Mouse (Mus musculus): ENCODE measurements around the gene Vwc2l. TPM values are rescaled to one million over a fixed set of nuclear protein-coding genes. Genes with fewer than 3 reads are reported as not detected.

Gene Vwc2l
- polyA plus RNA-seq, 1 experiment from 2014 or later, result 0.16 TPM

- Histone ChIP-seq H3K27ac (replicated peaks) (no peak overlapping the region), H3K27me3 (replicated peaks; ENCODE audit: low read depth, poor library complexity, severe bottlenecking) (no peaks in the 10 kb centered on the region), H3K36me3 (replicated peaks) (no peaks in the 10 kb centered on the region), H3K4me1 (no peaks in the 10 kb centered on the region), H3K9me3 (no peaks in the 10 kb centered on the region), H3K4me3 (no peak overlapping the region)
- 82% methylated on average over 12 of the region's 12 CpGs for WGBS
- no peak for DNase-seq (ENCODE audit: low spot score)
Observed at GRCm38 (mm10) chr1:70851633-70852390, 126.3 kb downstream of the Vwc2l start.

- no peaks in the 10 kb centered on the region for H3K36me3 ChIP-seq (replicated peaks)
- H3K4me1 ChIP-seq, result no peaks in the 10 kb centered on the region
- no peaks in the 10 kb centered on the region for H3K27me3 ChIP-seq (replicated peaks; ENCODE audit: low read depth, poor library complexity, severe bottlenecking)
- DNase-seq (ENCODE audit: low spot score), result no peak
- H3K27ac ChIP-seq (replicated peaks), result no peak overlapping the region
- no peaks in the 10 kb centered on the region for H3K9me3 ChIP-seq
- 91% methylated on average over 11 of the region's 11 CpGs for WGBS
- no peak overlapping the region for H3K4me3 ChIP-seq
Observed at GRCm38 (mm10) chr1:70853446-70853845, 127.9 kb downstream of the Vwc2l start.

- no peaks in the 10 kb centered on the region for H3K27me3 ChIP-seq (replicated peaks; ENCODE audit: low read depth, poor library complexity, severe bottlenecking)
- H3K4me3 ChIP-seq, result no peak overlapping the region
- H3K9me3 ChIP-seq, result no peaks in the 10 kb centered on the region
- H3K4me1 ChIP-seq, result no peaks in the 10 kb centered on the region
- no peak overlapping the region for H3K27ac ChIP-seq (replicated peaks)
- DNase-seq (ENCODE audit: low spot score), result no peak
- WGBS, result 88% methylated on average over 5 of the region's 5 CpGs
- no peaks in the 10 kb centered on the region for H3K36me3 ChIP-seq (replicated peaks)
Observed at GRCm38 (mm10) chr1:70855912-70856311, 130.4 kb downstream of the Vwc2l start.

GRCm38 (mm10) chr1:70861672-70862071 lies 136.2 kb downstream of the Vwc2l start:
- H3K36me3 ChIP-seq (replicated peaks), result no peaks in the 10 kb centered on the region
- no peak for DNase-seq (ENCODE audit: low spot score)
- H3K27me3 ChIP-seq (replicated peaks; ENCODE audit: low read depth, poor library complexity, severe bottlenecking), result no peaks in the 10 kb centered on the region
- no peak overlapping the region for H3K27ac ChIP-seq (replicated peaks)
- no peaks in the 10 kb centered on the region for H3K4me1 ChIP-seq
- H3K9me3 ChIP-seq, result no peaks in the 10 kb centered on the region
- H3K4me3 ChIP-seq, result no peak overlapping the region
- WGBS, result 72% methylated on average over 2 of the region's 2 CpGs

- H3K4me3 ChIP-seq, result no peak overlapping the region
- no peak for DNase-seq (ENCODE audit: low spot score)
- no peaks in the 10 kb centered on the region for H3K4me1 ChIP-seq
- WGBS, result 79% methylated on average over 5 of the region's 5 CpGs
- no peaks in the 10 kb centered on the region for H3K27me3 ChIP-seq (replicated peaks; ENCODE audit: low read depth, poor library complexity, severe bottlenecking)
- no peak overlapping the region for H3K27ac ChIP-seq (replicated peaks)
- H3K9me3 ChIP-seq, result no peaks in the 10 kb centered on the region
- no peaks in the 10 kb centered on the region for H3K36me3 ChIP-seq (replicated peaks)
Observed at GRCm38 (mm10) chr1:70866137-70866536, 140.6 kb downstream of the Vwc2l start.

GRCm38 (mm10) chr1:70880496-70880895 lies 155.0 kb downstream of the Vwc2l start:
- Histone ChIP-seq H3K27ac (replicated peaks) (no peak overlapping the region), H3K4me3 (no peak overlapping the region), H3K4me1 (no peaks in the 10 kb centered on the region), H3K36me3 (replicated peaks) (no peaks in the 10 kb centered on the region), H3K9me3 (no peaks in the 10 kb centered on the region), H3K27me3 (replicated peaks; ENCODE audit: low read depth, poor library complexity, severe bottlenecking) (no peaks in the 10 kb centered on the region)
- no peak for DNase-seq (ENCODE audit: low spot score)
- WGBS, result 91% methylated on average over 2 of the region's 2 CpGs

GRCm38 (mm10) chr1:70881269-70881668 lies 155.8 kb downstream of the Vwc2l start:
- H3K27me3 ChIP-seq (replicated peaks; ENCODE audit: low read depth, poor library complexity, severe bottlenecking), result no peaks in the 10 kb centered on the region
- H3K4me1 ChIP-seq, result no peaks in the 10 kb centered on the region
- H3K9me3 ChIP-seq, result no peaks in the 10 kb centered on the region
- no peak for DNase-seq (ENCODE audit: low spot score)
- 82% methylated on average over 3 of the region's 3 CpGs for WGBS
- H3K36me3 ChIP-seq (replicated peaks), result no peaks in the 10 kb centered on the region
- H3K27ac ChIP-seq (replicated peaks), result no peak overlapping the region
- H3K4me3 ChIP-seq, result no peak overlapping the region

- no peak overlapping the region for H3K27ac ChIP-seq (replicated peaks)
- H3K36me3 ChIP-seq (replicated peaks), result no peaks in the 10 kb centered on the region
- no peaks in the 10 kb centered on the region for H3K4me1 ChIP-seq
- no peaks in the 10 kb centered on the region for H3K9me3 ChIP-seq
- no peaks in the 10 kb centered on the region for H3K27me3 ChIP-seq (replicated peaks; ENCODE audit: low read depth, poor library complexity, severe bottlenecking)
- DNase-seq (ENCODE audit: low spot score), result no peak
- 81% methylated on average over 4 of the region's 4 CpGs for WGBS
- no peak overlapping the region for H3K4me3 ChIP-seq
Observed at GRCm38 (mm10) chr1:70884156-70884555, 158.6 kb downstream of the Vwc2l start.

GRCm38 (mm10) chr1:70902311-70902710 lies 176.8 kb downstream of the Vwc2l start:
- Histone ChIP-seq H3K27ac (replicated peaks) (no peak overlapping the region), H3K36me3 (replicated peaks) (no peaks in the 10 kb centered on the region), H3K4me3 (no peak overlapping the region), H3K9me3 (no peaks in the 10 kb centered on the region), H3K4me1 (no peaks in the 10 kb centered on the region), H3K27me3 (replicated peaks; ENCODE audit: low read depth, poor library complexity, severe bottlenecking) (no peaks in the 10 kb centered on the region)
- 77% methylated on average over 3 of the region's 3 CpGs for WGBS
- DNase-seq (ENCODE audit: low spot score), result no peak

- WGBS, result 96% methylated on average over 2 of the region's 2 CpGs
- Histone ChIP-seq H3K36me3 (replicated peaks) (no peaks in the 10 kb centered on the region), H3K9me3 (no peaks in the 10 kb centered on the region), H3K4me1 (no peaks in the 10 kb centered on the region), H3K4me3 (no peak overlapping the region), H3K27ac (replicated peaks) (no peak overlapping the region), H3K27me3 (replicated peaks; ENCODE audit: low read depth, poor library complexity, severe bottlenecking) (no peaks in the 10 kb centered on the region)
- no peak for DNase-seq (ENCODE audit: low spot score)
Observed at GRCm38 (mm10) chr1:70907366-70907765, 181.9 kb downstream of the Vwc2l start.

- 69% methylated on average over 4 of the region's 4 CpGs for WGBS
- Histone ChIP-seq H3K27ac (replicated peaks) (no peak overlapping the region), H3K27me3 (replicated peaks; ENCODE audit: low read depth, poor library complexity, severe bottlenecking) (no peaks in the 10 kb centered on the region), H3K4me3 (no peak overlapping the region), H3K4me1 (no peaks in the 10 kb centered on the region), H3K9me3 (no peaks in the 10 kb centered on the region), H3K36me3 (replicated peaks) (no peaks in the 10 kb centered on the region)
- DNase-seq (ENCODE audit: low spot score), result no peak
Observed at GRCm38 (mm10) chr1:70911235-70911634, 185.7 kb downstream of the Vwc2l start.

- WGBS, result 71% methylated on average over 9 of the region's 9 CpGs
- Histone ChIP-seq H3K9me3 (no peaks in the 10 kb centered on the region), H3K4me3 (no peak overlapping the region), H3K27ac (replicated peaks) (no peak overlapping the region), H3K27me3 (replicated peaks; ENCODE audit: low read depth, poor library complexity, severe bottlenecking) (no peaks in the 10 kb centered on the region), H3K4me1 (no peaks in the 10 kb centered on the region), H3K36me3 (replicated peaks) (no peaks in the 10 kb centered on the region)
- no peak for DNase-seq (ENCODE audit: low spot score)
Observed at GRCm38 (mm10) chr1:70913071-70913470, 187.6 kb downstream of the Vwc2l start.

- WGBS, result 85% methylated on average over 2 of the region's 2 CpGs
- no peaks in the 10 kb centered on the region for H3K4me1 ChIP-seq
- no peaks in the 10 kb centered on the region for H3K27me3 ChIP-seq (replicated peaks; ENCODE audit: low read depth, poor library complexity, severe bottlenecking)
- no peak overlapping the region; the same call in 1 of the 2 replicates for H3K27ac ChIP-seq (replicated peaks)
- H3K36me3 ChIP-seq (replicated peaks), result no peaks in the 10 kb centered on the region
- H3K9me3 ChIP-seq, result no peaks in the 10 kb centered on the region
- no peak for DNase-seq (ENCODE audit: low spot score)
- no peak overlapping the region for H3K4me3 ChIP-seq
Observed at GRCm38 (mm10) chr1:70918173-70919036, 192.9 kb downstream of the Vwc2l start.
